ENCODE assay signal across 11 mouse cellular contexts in the genomic region with DNA sequence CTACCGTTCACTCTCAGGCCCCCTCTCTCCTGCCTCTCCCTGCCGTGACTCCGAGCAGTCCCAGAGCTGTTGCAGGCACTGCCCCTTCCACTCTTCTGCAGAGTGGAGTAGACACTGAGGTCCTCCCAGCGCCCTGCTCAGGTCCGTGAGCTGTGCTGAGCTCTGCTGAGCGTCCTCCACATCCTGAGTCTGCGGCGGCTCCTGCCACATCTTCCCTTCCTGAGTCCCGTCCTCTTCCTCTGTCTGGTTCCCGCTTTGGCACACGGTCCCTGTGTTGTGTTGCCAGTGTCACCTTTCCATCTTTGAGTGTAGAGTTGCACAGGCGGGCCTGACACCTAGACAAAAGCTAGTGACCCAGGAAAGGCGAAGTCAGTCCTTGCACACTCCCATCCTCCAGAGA. TPM values are rescaled to one million over a fixed set of nuclear protein-coding genes. Genes with fewer than 3 reads are reported as not detected.
DNase-seq lines count a peak whose midpoint lies in the region; ATAC-seq and TF ChIP-seq lines count a peak whose summit lies in the region.
"Had no signal": no experiment of that assay in that cellular context is flagged by ENCODE, and none has a peak within 500 bp of the region (broad histone marks: within the 10 kb centered on the region; RNA-seq: fewer than 3 reads in every experiment).

No protein-coding gene starts in this region.

- ATAC-seq in kidney, embryonic 14.5 days (ENCODE audit: low FRiP score, low TSS enrichment) = peak; percentile 66
- ATAC-seq in embryonic facial prominence, embryonic 12.5 days (ENCODE audit: insufficient number of reproducible peaks, insufficient read depth, low FRiP score, low TSS enrichment) = no peak
- no peak for ATAC-seq in limb, embryonic 14.5 days (ENCODE audit: low FRiP score, low read depth)

- H3K27ac ChIP-seq in kidney, embryonic 14.5 days (ENCODE audit: low read depth, low read length) = peak overlapping the region; percentile 81
- peak overlapping the region; percentile 95 for H3K27ac ChIP-seq in MEL (ENCODE audit: control insufficient read depth, low read depth, low read length)
- H3K27ac ChIP-seq in embryonic facial prominence, embryonic 12.5 days = peak overlapping the region; percentile 63; the same call in 1 of the 2 replicates
- 0 out of 2 replicates have a peak overlapping the region, but pooled peaks have one; percentile 10 for H3K27ac ChIP-seq in limb, embryonic 14.5 days (replicated peaks; ENCODE audit: low read depth, low read length)

- H3K79me2 ChIP-seq in MEL (ENCODE audit: control insufficient read depth, insufficient read depth, low read length, poor library complexity) = no peaks in the 10 kb centered on the region

- H3K36me3 ChIP-seq in kidney, embryonic 14.5 days (ENCODE audit: control insufficient read depth, insufficient read depth, low read length) = peaks cover 21% of the 10 kb centered on the region; the same call in 1 of the 2 replicates
- H3K36me3 ChIP-seq in MEL (ENCODE audit: control insufficient read depth in 1 of 2, insufficient read depth in 2 of 2, low read length in 2 of 2) = peaks cover 2 to 42% of the 10 kb centered on the region in 2 experiments; a peak in 3 of 4 replicates
- H3K36me3 ChIP-seq in embryonic facial prominence, embryonic 12.5 days = peaks cover 37% of the 10 kb centered on the region
- peaks cover 43% of the 10 kb centered on the region for H3K36me3 ChIP-seq in limb, embryonic 14.5 days (ENCODE audit: control insufficient read depth, insufficient read depth, low read length)

- no peaks in the 10 kb centered on the region for H3K27me3 ChIP-seq in kidney, embryonic 14.5 days (ENCODE audit: control insufficient read depth, insufficient read depth, low read length)
- no peaks in the 10 kb centered on the region for H3K27me3 ChIP-seq in MEL (ENCODE audit: control insufficient read depth in 1 of 2, insufficient read depth in 2 of 2, low read length in 2 of 2)
- no peaks in the 10 kb centered on the region for H3K27me3 ChIP-seq in embryonic facial prominence, embryonic 12.5 days
- no peaks in the 10 kb centered on the region for H3K27me3 ChIP-seq in limb, embryonic 14.5 days (ENCODE audit: control insufficient read depth, insufficient read depth, low read length)

- TF ChIP-seq POLR2A in MEL (IDR thresholded peaks at IDR 0.05; ENCODE audit: control insufficient read depth in 1 of 2, insufficient read depth in 1 of 2, low read depth in 1 of 2, low read length in 2 of 2, poor library complexity in 1 of 2) = no peak
- no peak for TF ChIP-seq POLR2A in limb, embryonic 14.5 days (IDR thresholded peaks at IDR 0.05; ENCODE audit: borderline replicate concordance, extremely low read depth, insufficient read depth, insufficient read length)

- TF ChIP-seq RAD21 in MEL (IDR thresholded peaks at IDR 0.05; ENCODE audit: low read depth, low read length) = no peak

- DNase-seq in kidney, postnatal 14 days = no peak
- peak; percentile 24 for DNase-seq in MEL (ENCODE audit: low read depth, low spot score)
- no peak for DNase-seq in limb, embryonic 14.5 days (ENCODE audit: low spot score)
- DNase-seq in gastrocnemius, adult 18-20 months (ENCODE audit: low spot score) = no peak
- no peak for DNase-seq in left cerebral cortex, adult 11 months (ENCODE audit: low spot score)
- DNase-seq in cerebellum, adult 18-20 months = no peak
- DNase-seq: adrenal gland, adult 8-10 months; cerebellum, adult 9-11 months; thymus, postnatal 36 days had no signal

- H3K4me1 ChIP-seq in kidney, embryonic 14.5 days (ENCODE audit: control insufficient read depth, insufficient read depth, low read length) = peaks cover 30% of the 10 kb centered on the region
- peaks cover 37 to 52% of the 10 kb centered on the region in 2 experiments for H3K4me1 ChIP-seq in MEL (ENCODE audit: control insufficient read depth in 1 of 2, insufficient read depth in 2 of 2, low read length in 2 of 2)
- H3K4me1 ChIP-seq in embryonic facial prominence, embryonic 12.5 days = peaks cover 18% of the 10 kb centered on the region
- H3K4me1 ChIP-seq in limb, embryonic 14.5 days (ENCODE audit: control insufficient read depth, insufficient read depth, low read length) = no peaks in the 10 kb centered on the region

- H3K9me3 ChIP-seq in kidney, embryonic 14.5 days (ENCODE audit: control insufficient read depth, low read length) = no peaks in the 10 kb centered on the region
- no peaks in the 10 kb centered on the region for H3K9me3 ChIP-seq in MEL (replicated peaks; ENCODE audit: insufficient read depth, low read length)
- H3K9me3 ChIP-seq in embryonic facial prominence, embryonic 12.5 days = no peaks in the 10 kb centered on the region
- no peaks in the 10 kb centered on the region for H3K9me3 ChIP-seq in limb, embryonic 14.5 days (ENCODE audit: control insufficient read depth, low read length)

- no peak for TF ChIP-seq EP300 in MEL (IDR thresholded peaks at IDR 0.05; ENCODE audit: low read depth in 1 of 2, low read length in 2 of 2)

- no peak overlapping the region for H3K4me2 ChIP-seq in kidney, embryonic 14.5 days (replicated peaks; ENCODE audit: low read depth, low read length)
- no peak overlapping the region for H3K4me2 ChIP-seq in embryonic facial prominence, embryonic 12.5 days (replicated peaks)
- H3K4me2 ChIP-seq in limb, embryonic 14.5 days (replicated peaks; ENCODE audit: low read depth, low read length, severe bottlenecking) = no peak overlapping the region

- no peak for TF ChIP-seq CTCF in MEL (IDR thresholded peaks at IDR 0.05 in 2 of 3, conservative IDR thresholded peaks at IDR 0.05 in 1 of 3; ENCODE audit: control insufficient read depth in 1 of 3, insufficient read depth in 1 of 3, low read depth in 2 of 3, low read length in 3 of 3, poor library complexity in 1 of 3, severe bottlenecking in 1 of 3)

- H3K9ac ChIP-seq in kidney, embryonic 14.5 days (ENCODE audit: low read depth, low read length) = no peak overlapping the region
- no peak overlapping the region for H3K9ac ChIP-seq in MEL (ENCODE audit: control insufficient read depth, low read depth, low read length, poor library complexity, severe bottlenecking)
- H3K9ac ChIP-seq in embryonic facial prominence, embryonic 12.5 days = no peak overlapping the region
- no peak overlapping the region for H3K9ac ChIP-seq in limb, embryonic 14.5 days (ENCODE audit: low read depth, low read length, severe bottlenecking)

- H3K4me3 ChIP-seq in kidney, embryonic 14.5 days (ENCODE audit: low read length) = no peak overlapping the region
- H3K4me3 ChIP-seq in MEL (ENCODE audit: control insufficient read depth in 1 of 2, insufficient read depth in 1 of 2, low read depth in 2 of 2, low read length in 2 of 2) = no peak overlapping the region
- H3K4me3 ChIP-seq in embryonic facial prominence, embryonic 12.5 days = no peak overlapping the region
- no peak overlapping the region for H3K4me3 ChIP-seq in limb, embryonic 14.5 days (replicated peaks; ENCODE audit: low read length)

- WGBS in kidney, embryonic 14.5 days = 25% methylated on average over 13 of the region's 13 CpGs
- 64% methylated on average over 13 of the region's 13 CpGs for WGBS in embryonic facial prominence, embryonic 12.5 days
- 57% methylated on average over 13 of the region's 13 CpGs for WGBS in limb, embryonic 14.5 days

TF ChIP-seq in MEL, 35 proteins besides CTCF, POLR2A, EP300 and RAD21:
- TF ChIP-seq TCF12 (IDR thresholded peaks at IDR 0.05; ENCODE audit: low read depth, low read length) (no peak), ZC3H11A (IDR thresholded peaks at IDR 0.05; ENCODE audit: low read depth, low read length) (no peak), MEF2A (IDR thresholded peaks at IDR 0.05; ENCODE audit: extremely low read depth, insufficient replicate concordance, low read depth, low read length, poor library complexity, severe bottlenecking) (no peak)

RNA-seq across cellular contexts. Expression of gene Gan, which starts 42.4 kb away (rescaled TPM):
- polyA plus RNA-seq in kidney, embryonic 14.5 days (2014; fragmentation: Nextera tagmentation; extraction: Ambion mirVana) = 2.7 and 3.1 TPM in 2 replicates
- 8.2 and 8.7 TPM in 2 replicates for total RNA-seq in MEL (2012; rRNA removed)
- polyA plus RNA-seq in MEL (2012; ENCODE audit: insufficient read depth in 1 of 2, insufficient read length in 2 of 2, low read depth in 1 of 2, low replicate concordance in 2 of 2, missing spikeins in 1 of 2) = 1 to 10 TPM in 1 of 2 experiments, not detected in 1; 5.6 TPM
- 3.4 and 3.5 TPM in 2 replicates for polyA plus RNA-seq in embryonic facial prominence, embryonic 12.5 days (2016; fragmentation: Nextera tagmentation; extraction: Ambion mirVana)
- 7.6 and 8.2 TPM in 2 replicates for polyA plus RNA-seq in limb, embryonic 14.5 days (2012; rRNA removed)
- polyA plus RNA-seq in limb, embryonic 14.5 days (2014; fragmentation: Nextera tagmentation; extraction: Ambion mirVana) = 3.5 and 3.6 TPM in 2 replicates
- 1 to 10 TPM; 4.7 to 5.2 TPM for total RNA-seq in gastrocnemius, adult 18-20 months (2021)

RNA-seq across cellular contexts. Expression of gene Cmip, which starts 56.5 kb away (rescaled TPM):
- polyA plus RNA-seq in kidney, embryonic 14.5 days (2014; fragmentation: Nextera tagmentation; extraction: Ambion mirVana) = 22.9 and 23.7 TPM in 2 replicates
- total RNA-seq in MEL (2012; rRNA removed) = 17.0 and 20.8 TPM in 2 replicates
- polyA plus RNA-seq in MEL (2012; ENCODE audit: insufficient read depth in 1 of 2, insufficient read length in 2 of 2, low read depth in 1 of 2, low replicate concordance in 2 of 2, missing spikeins in 1 of 2) = 10 to 100 TPM in 1 of 2 experiments, not detected in 1; 71.8 TPM
- polyA plus RNA-seq in embryonic facial prominence, embryonic 12.5 days (2016; fragmentation: Nextera tagmentation; extraction: Ambion mirVana) = 16.8 and 27.4 TPM in 2 replicates
- 39.7 and 48.3 TPM in 2 replicates for polyA plus RNA-seq in limb, embryonic 14.5 days (2012; rRNA removed)
- 27.1 and 37.1 TPM in 2 replicates for polyA plus RNA-seq in limb, embryonic 14.5 days (2014; fragmentation: Nextera tagmentation; extraction: Ambion mirVana)
- 1 to 10 TPM; 6.8 to 8.5 TPM for total RNA-seq in gastrocnemius, adult 18-20 months (2021)

Comparison
In these comparisons a context has a peak if more than half of its experiments do, and no peak if none do; other contexts are left out.
1. H3K27ac ChIP-seq: peak in every context shown above with its lines; median percentile 95 in MEL; 81 in kidney, embryonic 14.5 days; 63 in embryonic facial prominence, embryonic 12.5 days; 10 in limb, embryonic 14.5 days.